Mouse (Mus musculus): ENCODE measurements around the gene Ccpg1.

The Ccpg1 gene

DNA sequence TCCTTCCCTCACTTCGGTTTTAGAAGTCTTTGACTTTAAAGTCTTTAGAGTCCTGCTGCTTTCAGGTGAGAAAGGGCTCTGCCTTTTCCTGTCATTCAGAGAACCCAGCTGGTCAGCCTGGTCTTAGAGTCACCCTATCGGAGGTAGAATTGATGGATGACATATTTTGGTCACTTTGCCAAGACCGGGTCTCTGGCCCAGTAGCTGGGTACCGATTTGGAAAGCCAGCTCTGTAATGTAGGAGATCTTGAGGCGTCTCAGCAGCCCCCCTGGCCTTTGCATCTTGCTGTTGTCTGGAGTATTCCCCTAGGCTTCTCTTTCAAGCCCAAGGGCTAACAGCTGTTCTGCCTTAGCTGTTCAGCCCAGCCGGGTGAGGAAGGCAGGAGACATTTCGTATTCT is 60.0 kb downstream of the Ccpg1 start:
- in situ Hi-C loops (cut with MboI, MseI) = no loop called here

DNA sequence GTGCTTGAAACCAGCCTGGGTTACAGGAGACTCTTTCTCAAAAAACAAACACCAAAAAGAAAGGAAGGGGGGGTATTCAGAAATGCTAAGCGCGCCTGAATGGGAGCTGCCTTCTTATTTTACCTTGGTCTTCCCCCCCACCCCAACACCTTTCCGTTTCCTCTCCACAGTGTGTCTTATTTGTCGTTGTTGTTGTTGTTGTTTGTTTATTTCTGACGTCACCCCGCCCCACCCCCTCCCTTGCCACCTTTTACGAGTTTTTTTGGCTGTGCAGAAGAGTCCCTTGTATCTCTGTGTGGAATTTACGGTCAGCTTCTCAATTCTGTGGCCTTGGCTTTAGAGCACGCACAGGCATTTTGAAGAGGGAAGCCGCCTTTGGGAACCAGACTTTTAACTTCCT is 60.5 kb downstream of the Ccpg1 start:
- in situ Hi-C loops (cut with MboI, MseI) = no loop called here

DNA sequence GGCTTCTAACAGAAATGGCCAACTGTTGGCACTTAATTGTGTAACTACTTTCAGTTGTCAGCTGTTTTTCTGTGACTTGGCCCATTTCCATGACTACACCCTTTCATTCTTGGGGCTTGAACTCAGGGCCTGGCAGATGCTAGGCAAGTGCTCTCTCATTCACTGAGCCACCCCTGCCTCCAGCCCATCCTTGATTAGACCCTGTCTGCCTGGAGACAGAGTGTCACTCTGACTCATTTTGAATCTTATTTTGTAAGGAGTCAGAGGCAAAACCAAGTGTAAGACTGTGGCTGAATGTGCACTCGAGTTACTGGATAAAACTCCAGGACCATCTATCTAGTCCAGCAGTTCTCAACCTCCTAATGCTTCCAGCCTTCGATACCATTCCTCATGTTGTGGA is 62.7 kb downstream of the Ccpg1 start:
- in situ Hi-C loops (cut with MboI, MseI) = no loop called here

DNA sequence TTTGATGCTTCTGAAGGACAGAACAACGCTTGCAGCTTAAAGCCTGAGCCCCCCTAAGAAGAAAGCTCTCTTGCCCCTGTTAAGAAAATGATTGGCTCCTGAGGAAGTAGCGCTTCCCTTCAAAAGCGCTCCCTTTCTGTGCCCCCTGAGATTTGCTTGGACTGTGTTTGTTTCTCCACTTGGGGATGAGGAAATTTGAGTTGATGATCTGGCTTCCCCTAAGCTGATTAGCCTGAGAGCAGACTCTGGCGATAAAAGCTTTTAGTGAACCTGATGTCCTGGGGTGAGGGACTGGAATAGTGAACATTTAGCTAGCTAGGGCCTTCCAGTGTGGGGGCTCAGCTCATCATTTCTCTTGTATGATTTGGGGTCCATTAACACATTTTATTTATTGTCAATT is 63.7 kb downstream of the Ccpg1 start:
- in situ Hi-C loops (cut with MboI, MseI) = no loop called here

DNA sequence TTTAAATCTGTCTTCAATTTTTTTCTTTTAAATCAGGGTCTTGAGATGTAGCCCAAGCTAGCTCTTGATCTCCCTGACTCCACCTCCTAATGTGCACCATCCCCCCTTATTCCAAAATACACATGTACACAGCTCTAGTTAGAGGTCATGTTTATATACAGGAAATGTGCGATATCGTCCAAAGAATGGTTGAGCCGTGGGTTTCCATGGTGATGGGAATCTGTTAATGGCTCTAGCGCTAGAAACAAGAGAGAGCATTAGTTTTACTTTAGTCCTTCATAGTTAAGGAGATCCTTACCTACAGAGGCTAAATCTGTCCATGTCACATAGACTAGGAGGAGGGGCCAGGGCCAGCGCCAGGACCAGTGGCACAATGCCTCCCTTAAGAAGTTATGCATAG is 64.6 kb downstream of the Ccpg1 start:
- in situ Hi-C loops (cut with MboI, MseI) = no loop called here

DNA sequence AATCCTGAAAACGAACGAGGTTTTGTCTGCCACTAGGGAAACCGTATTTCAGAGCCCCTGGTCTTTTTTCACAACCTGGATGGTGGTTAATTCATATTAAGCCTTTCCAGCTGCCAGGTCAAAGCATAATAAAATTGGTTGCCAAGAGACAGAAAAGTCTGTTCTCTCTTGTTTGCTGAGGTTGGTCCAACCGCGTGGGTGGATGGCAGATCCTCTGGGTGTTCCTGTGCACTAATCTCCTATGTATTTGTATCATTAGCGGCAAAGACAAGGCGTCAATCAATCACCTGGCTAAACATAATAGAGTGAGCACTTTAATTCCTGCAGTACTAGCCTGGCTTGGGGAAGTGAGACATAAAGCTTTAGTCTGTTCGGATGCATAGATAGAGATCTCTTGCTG is 65.4 kb downstream of the Ccpg1 start:
- in situ Hi-C loops (cut with MboI, MseI) = no loop called here

DNA sequence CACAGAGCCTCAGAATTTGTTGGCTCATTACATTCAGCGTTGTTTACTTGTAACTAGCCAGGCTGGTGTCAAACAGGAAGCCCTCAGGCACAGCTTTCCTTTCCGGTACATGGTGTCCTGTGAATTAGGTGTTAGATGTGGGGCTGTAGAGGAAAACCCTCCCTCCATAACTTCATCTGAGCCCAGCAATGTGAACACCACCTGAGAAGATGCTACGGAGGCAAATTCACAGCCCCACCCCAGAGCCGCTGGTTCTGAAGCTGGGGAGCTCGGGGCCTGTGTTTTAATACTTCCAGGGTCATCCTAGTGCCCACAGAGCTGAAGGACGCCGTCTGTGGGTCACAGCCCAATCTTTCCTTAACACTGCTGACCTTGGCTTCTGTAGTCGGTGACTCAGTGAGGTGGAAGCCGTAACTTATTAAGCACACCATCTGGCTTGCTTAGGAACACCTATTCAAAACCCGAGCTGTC is 70.2 kb downstream of the Ccpg1 start:
- in situ Hi-C loops (cut with MboI, MseI) = no loop called here

DNA sequence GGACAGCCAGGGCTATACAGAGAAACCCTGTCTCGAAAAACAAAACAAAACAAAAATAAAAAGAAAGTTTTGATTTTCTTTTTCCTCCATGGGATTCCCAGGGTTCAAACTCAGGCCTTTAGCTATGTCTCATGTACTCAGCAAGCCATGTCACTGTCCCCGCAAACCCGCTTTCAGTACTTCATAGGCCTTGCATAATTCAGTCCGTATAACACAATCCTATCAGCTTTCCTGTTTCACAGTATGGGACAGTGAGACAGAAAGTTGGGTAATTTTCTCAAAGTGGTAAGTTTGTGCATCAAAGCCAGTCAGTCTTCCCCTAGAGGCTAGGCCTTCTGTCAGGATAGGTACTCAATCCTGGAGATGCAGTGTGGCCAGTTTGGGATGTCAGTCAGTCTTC is 74.0 kb downstream of the Ccpg1 start:
- in situ Hi-C loops (cut with MboI, MseI) = no loop called here

DNA sequence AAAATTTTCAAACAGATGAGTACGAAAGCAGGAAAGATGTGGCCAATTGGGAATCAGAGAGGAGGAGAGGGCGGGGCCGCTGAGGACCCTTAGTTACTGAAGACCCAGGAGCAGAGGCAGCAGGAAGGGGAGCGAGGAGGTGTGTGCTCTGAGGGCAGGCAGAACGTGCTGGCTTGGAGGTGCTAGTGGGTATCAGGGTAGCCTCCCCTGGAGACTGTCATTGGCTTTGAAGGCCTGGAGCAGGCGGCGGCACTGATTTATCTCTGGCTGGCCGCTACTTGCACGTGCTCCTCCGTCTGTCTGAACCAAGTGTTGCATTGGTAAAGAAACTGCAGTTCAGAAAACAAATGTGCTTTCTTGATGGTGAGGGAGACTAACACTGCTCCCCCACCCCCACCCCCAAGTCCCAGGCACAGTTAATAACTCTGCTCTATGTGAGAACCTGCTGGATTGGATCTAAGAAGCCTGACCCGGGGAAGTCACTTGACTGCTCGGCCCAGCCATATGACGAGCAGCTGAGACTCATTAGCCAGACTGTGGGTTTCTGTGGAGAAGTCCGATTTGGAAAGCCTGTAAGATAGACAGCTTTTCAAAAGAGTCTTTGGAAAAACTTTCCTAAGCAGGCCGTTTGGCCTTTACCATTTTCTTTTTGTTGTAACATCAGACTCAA is 78.5 kb downstream of the Ccpg1 start:
- in situ Hi-C loops (cut with MboI, MseI) = no loop called here
